22 mouse cellular contexts compared by ENCODE assay signal in the genomic region with DNA sequence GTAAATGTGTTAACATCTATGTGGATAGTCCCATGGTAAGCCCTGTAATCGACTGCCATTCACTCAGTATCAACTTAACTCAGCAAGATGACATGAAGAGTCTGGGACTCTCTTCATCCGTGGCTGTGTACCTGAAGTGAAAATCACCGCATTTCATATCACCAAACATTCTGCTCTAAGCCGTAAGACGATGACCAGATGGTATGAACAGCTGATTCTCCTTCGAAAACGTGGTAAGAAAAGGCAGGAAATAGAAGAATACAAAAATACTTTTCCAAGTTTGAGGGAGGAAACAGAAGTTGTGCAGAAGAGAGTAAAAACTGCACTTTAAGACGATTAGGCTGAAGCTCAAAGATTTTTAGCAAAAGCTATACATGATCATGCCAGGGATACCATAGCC.
"Had no signal": no experiment of that assay in that cellular context is flagged by ENCODE, and none has a peak within 500 bp of the region (broad histone marks: within the 10 kb centered on the region; RNA-seq: fewer than 3 reads in every experiment).

No protein-coding gene starts in this region.

- ATAC-seq: intestine, embryonic 15.5 days; liver, postnatal 0 days; lung, postnatal 0 days; midbrain, embryonic 15.5 days had no signal

- DNase-seq: kidney, adult 11 months; kidney, adult 8-10 months; kidney, postnatal 10 days; kidney, postnatal 36 days; left cerebral cortex, postnatal 4 days; liver, postnatal 0 days; lung, embryonic 14.5 days; spleen, adult 18-20 months; thymus, adult 18-20 months; thymus, postnatal 36 days had no signal

- H3K27ac ChIP-seq: intestine, embryonic 15.5 days; kidney, embryonic 15.5 days; limb, embryonic 12.5 days; limb, embryonic 15.5 days; liver, embryonic 14.5 days; macrophage; midbrain, embryonic 12.5 days; midbrain, embryonic 15.5 days; neural tube, embryonic 12.5 days; neural tube, embryonic 15.5 days; stomach, embryonic 15.5 days had no signal

- H3K4me3 ChIP-seq: intestine, embryonic 15.5 days; kidney, embryonic 15.5 days; limb, embryonic 12.5 days; limb, embryonic 15.5 days; midbrain, embryonic 12.5 days; midbrain, embryonic 15.5 days; neural tube, embryonic 12.5 days; neural tube, embryonic 15.5 days; stomach, embryonic 15.5 days had no signal
